Mouse (Mus musculus): ENCODE data around the gene Elp5. TPM values are rescaled to one million over a fixed set of nuclear protein-coding genes. Genes with fewer than 3 reads are reported as not detected.
"Not testable (repeated sequence)": the region's sequence is repeated elsewhere in the genome, so short reads cannot be mapped to it uniquely, and the experiment has no call there.

Gene Elp5
- total RNA-seq, 1 experiment from 2014 or later = 47.0 TPM

- ATAC-seq (replicated peaks; ENCODE audit: low read depth, poor library complexity, severe bottlenecking) = not testable (repeated sequence)
Measured at GRCm38 (mm10) chr11:70016177-70016576, 33.9 kb upstream of the Elp5 start.

- ATAC-seq (replicated peaks; ENCODE audit: low read depth, poor library complexity, severe bottlenecking) = no peak
Measured at GRCm38 (mm10) chr11:70015677-70016076, 33.4 kb upstream of the Elp5 start.

- ATAC-seq (replicated peaks; ENCODE audit: low read depth, poor library complexity, severe bottlenecking) = peak; percentile 88
Measured at GRCm38 (mm10) chr11:70014880-70015558, 32.7 kb upstream of the Elp5 start, which contains the start of gene Acadvl. TSS of gene Acadvl (minus strand) at chr11:70015411.

GRCm38 (mm10) chr11:70014051-70014450, 31.7 kb upstream of the Elp5 start:
- ATAC-seq (replicated peaks; ENCODE audit: low read depth, poor library complexity, severe bottlenecking) = no peak

GRCm38 (mm10) chr11:70013408-70013807, 31.1 kb upstream of the Elp5 start:
- ATAC-seq (replicated peaks; ENCODE audit: low read depth, poor library complexity, severe bottlenecking) = no peak

- ATAC-seq (replicated peaks; ENCODE audit: low read depth, poor library complexity, severe bottlenecking) = no peak
Measured at GRCm38 (mm10) chr11:70012931-70013330, 30.6 kb upstream of the Elp5 start.

GRCm38 (mm10) chr11:70010961-70011360, 28.6 kb upstream of the Elp5 start:
- ATAC-seq (replicated peaks; ENCODE audit: low read depth, poor library complexity, severe bottlenecking) = no peak

- ATAC-seq (replicated peaks; ENCODE audit: low read depth, poor library complexity, severe bottlenecking) = no peak
Measured at GRCm38 (mm10) chr11:70010548-70010947, 28.2 kb upstream of the Elp5 start.

GRCm38 (mm10) chr11:70010033-70010432, 27.7 kb upstream of the Elp5 start:
- ATAC-seq (replicated peaks; ENCODE audit: low read depth, poor library complexity, severe bottlenecking) = no peak

GRCm38 (mm10) chr11:70005521-70005920, 23.2 kb upstream of the Elp5 start:
- peak; percentile 52; the same call in 1 of the 2 replicates for ATAC-seq (replicated peaks; ENCODE audit: low read depth, poor library complexity, severe bottlenecking)

- ATAC-seq (replicated peaks; ENCODE audit: low read depth, poor library complexity, severe bottlenecking) = no peak
Measured at GRCm38 (mm10) chr11:70002471-70002870, 20.2 kb upstream of the Elp5 start.

- no peak for ATAC-seq (replicated peaks; ENCODE audit: low read depth, poor library complexity, severe bottlenecking)
Measured at GRCm38 (mm10) chr11:70001865-70002264, 19.5 kb upstream of the Elp5 start.

GRCm38 (mm10) chr11:70001159-70001558, 18.8 kb upstream of the Elp5 start:
- ATAC-seq (replicated peaks; ENCODE audit: low read depth, poor library complexity, severe bottlenecking) = no peak

- peak; percentile 63 for ATAC-seq (replicated peaks; ENCODE audit: low read depth, poor library complexity, severe bottlenecking)
Measured at GRCm38 (mm10) chr11:70000396-70000898, 18.1 kb upstream of the Elp5 start, which contains the start of gene Dvl2. TSS of gene Dvl2 (plus strand) at chr11:70000595.

GRCm38 (mm10) chr11:69999666-70000065, 17.3 kb upstream of the Elp5 start:
- no peak for ATAC-seq (replicated peaks; ENCODE audit: low read depth, poor library complexity, severe bottlenecking)

- ATAC-seq (replicated peaks; ENCODE audit: low read depth, poor library complexity, severe bottlenecking) = no peak
Measured at GRCm38 (mm10) chr11:69998567-69999491, 16.5 kb upstream of the Elp5 start.

GRCm38 (mm10) chr11:69997070-69997509, 14.8 kb upstream of the Elp5 start:
- ATAC-seq (replicated peaks; ENCODE audit: low read depth, poor library complexity, severe bottlenecking) = 0 out of 2 replicates have a peak, but pooled peaks have one; percentile 9

- no peak for ATAC-seq (replicated peaks; ENCODE audit: low read depth, poor library complexity, severe bottlenecking)
Measured at GRCm38 (mm10) chr11:69996161-69997061, 14.1 kb upstream of the Elp5 start.

GRCm38 (mm10) chr11:69995391-69995960, 13.2 kb upstream of the Elp5 start, which contains the start of gene Phf23:
TSS of gene Phf23 (plus strand) at chr11:69995777.
- ATAC-seq (replicated peaks; ENCODE audit: low read depth, poor library complexity, severe bottlenecking) = peak; percentile 70

All from common myeloid progenitor, adult 5-6 weeks (primary cell).